Mouse (Mus musculus): ENCODE results near the gene Gm10197. TPM values are rescaled to one million over a fixed set of nuclear protein-coding genes. Genes with fewer than 3 reads are reported as not detected.
A peak's percentile ranks its signal among the peaks of the same experiment; 100 is the strongest.

Gm10197 gene
- polyA plus RNA-seq, 1 experiment from 2014 or later = 2.1 TPM

GRCm38 (mm10) chr19:53359160-53360033, 12.2 kb downstream of the Gm10197 start:
- H3K4me3 ChIP-seq (ENCODE audit: low read depth, low read length) = no peak overlapping the region
- H3K4me1 ChIP-seq (ENCODE audit: control insufficient read depth, insufficient read depth, low read length) = peaks cover 2% of the 10 kb centered on the region; the same call in 1 of the 2 replicates
- H3K4me2 ChIP-seq = no peak overlapping the region
- no peak overlapping the region for H3K27ac ChIP-seq (ENCODE audit: low read depth, low read length)
- no peak overlapping the region for H3K9ac ChIP-seq (ENCODE audit: low read depth, low read length)
- H3K27me3 ChIP-seq (ENCODE audit: control insufficient read depth, insufficient read depth, low read length) = no peaks in the 10 kb centered on the region
- no peaks in the 10 kb centered on the region for H3K36me3 ChIP-seq (ENCODE audit: control insufficient read depth, insufficient read depth, low read length)
- 74% methylated on average over 22 of the region's 22 CpGs for WGBS (ENCODE audit: insufficient replicate concordance)
- ATAC-seq (replicated peaks; ENCODE audit: insufficient number of reproducible peaks, low FRiP score, low TSS enrichment) = no peak
- no peaks in the 10 kb centered on the region for H3K9me3 ChIP-seq (replicated peaks; ENCODE audit: control insufficient read depth, low read length)

- Histone ChIP-seq H3K4me2 (no peak overlapping the region), H3K9ac (ENCODE audit: low read depth, low read length) (no peak overlapping the region), H3K36me3 (ENCODE audit: control insufficient read depth, insufficient read depth, low read length) (no peaks in the 10 kb centered on the region), H3K4me3 (ENCODE audit: low read depth, low read length) (no peak overlapping the region), H3K4me1 (ENCODE audit: control insufficient read depth, insufficient read depth, low read length) (no peaks in the 10 kb centered on the region; the same call in 1 of the 2 replicates), H3K27me3 (ENCODE audit: control insufficient read depth, insufficient read depth, low read length) (no peaks in the 10 kb centered on the region), H3K9me3 (replicated peaks; ENCODE audit: control insufficient read depth, low read length) (no peaks in the 10 kb centered on the region), H3K27ac (ENCODE audit: low read depth, low read length) (no peak overlapping the region)
- WGBS (ENCODE audit: insufficient replicate concordance) = 89% methylated on average over 16 of the region's 16 CpGs
- no peak for ATAC-seq (replicated peaks; ENCODE audit: insufficient number of reproducible peaks, low FRiP score, low TSS enrichment)
These were observed 16.5 kb downstream of the Gm10197 start for GRCm38 (mm10) chr19:53355065-53355464.

- 73% methylated on average over 7 of the region's 7 CpGs for WGBS (ENCODE audit: insufficient replicate concordance)
- H3K4me3 ChIP-seq (ENCODE audit: low read depth, low read length) = no peak overlapping the region
- H3K27ac ChIP-seq (ENCODE audit: low read depth, low read length) = no peak overlapping the region
- ATAC-seq (replicated peaks; ENCODE audit: insufficient number of reproducible peaks, low FRiP score, low TSS enrichment) = no peak
- H3K36me3 ChIP-seq (ENCODE audit: control insufficient read depth, insufficient read depth, low read length) = no peaks in the 10 kb centered on the region
- H3K4me1 ChIP-seq (ENCODE audit: control insufficient read depth, insufficient read depth, low read length) = no peaks in the 10 kb centered on the region
- H3K9me3 ChIP-seq (replicated peaks; ENCODE audit: control insufficient read depth, low read length) = no peaks in the 10 kb centered on the region
- no peak overlapping the region for H3K4me2 ChIP-seq
- no peak overlapping the region for H3K9ac ChIP-seq (ENCODE audit: low read depth, low read length)
- no peaks in the 10 kb centered on the region for H3K27me3 ChIP-seq (ENCODE audit: control insufficient read depth, insufficient read depth, low read length)
These were observed 17.1 kb downstream of the Gm10197 start for GRCm38 (mm10) chr19:53354271-53355000.

GRCm38 (mm10) chr19:53353864-53354263, 17.7 kb downstream of the Gm10197 start:
- no peak for ATAC-seq (replicated peaks; ENCODE audit: insufficient number of reproducible peaks, low FRiP score, low TSS enrichment)
- no peak overlapping the region for H3K4me3 ChIP-seq (ENCODE audit: low read depth, low read length)
- H3K36me3 ChIP-seq (ENCODE audit: control insufficient read depth, insufficient read depth, low read length) = no peaks in the 10 kb centered on the region
- H3K27me3 ChIP-seq (ENCODE audit: control insufficient read depth, insufficient read depth, low read length) = no peaks in the 10 kb centered on the region
- 91% methylated on average over 7 of the region's 7 CpGs for WGBS (ENCODE audit: insufficient replicate concordance)
- no peak overlapping the region for H3K4me2 ChIP-seq
- no peaks in the 10 kb centered on the region for H3K4me1 ChIP-seq (ENCODE audit: control insufficient read depth, insufficient read depth, low read length)
- no peak overlapping the region for H3K27ac ChIP-seq (ENCODE audit: low read depth, low read length)
- H3K9me3 ChIP-seq (replicated peaks; ENCODE audit: control insufficient read depth, low read length) = no peaks in the 10 kb centered on the region
- no peak overlapping the region for H3K9ac ChIP-seq (ENCODE audit: low read depth, low read length)

- no peak overlapping the region for H3K4me2 ChIP-seq
- no peak overlapping the region for H3K27ac ChIP-seq (ENCODE audit: low read depth, low read length)
- H3K4me1 ChIP-seq (ENCODE audit: control insufficient read depth, insufficient read depth, low read length) = peaks cover 3% of the 10 kb centered on the region; the same call in 1 of the 2 replicates
- H3K27me3 ChIP-seq (ENCODE audit: control insufficient read depth, insufficient read depth, low read length) = no peaks in the 10 kb centered on the region
- no peaks in the 10 kb centered on the region for H3K9me3 ChIP-seq (replicated peaks; ENCODE audit: control insufficient read depth, low read length)
- H3K9ac ChIP-seq (ENCODE audit: low read depth, low read length) = no peak overlapping the region
- no peak overlapping the region for H3K4me3 ChIP-seq (ENCODE audit: low read depth, low read length)
- H3K36me3 ChIP-seq (ENCODE audit: control insufficient read depth, insufficient read depth, low read length) = no peaks in the 10 kb centered on the region
- WGBS (ENCODE audit: insufficient replicate concordance) = 87% methylated on average over 14 of the region's 14 CpGs
- ATAC-seq (replicated peaks; ENCODE audit: insufficient number of reproducible peaks, low FRiP score, low TSS enrichment) = no peak
These were observed 25.8 kb downstream of the Gm10197 start for GRCm38 (mm10) chr19:53345766-53346165.

GRCm38 (mm10) chr19:53344062-53344461, 27.5 kb downstream of the Gm10197 start:
- no peak overlapping the region for H3K9ac ChIP-seq (ENCODE audit: low read depth, low read length)
- no peak for ATAC-seq (replicated peaks; ENCODE audit: insufficient number of reproducible peaks, low FRiP score, low TSS enrichment)
- no peak overlapping the region for H3K27ac ChIP-seq (ENCODE audit: low read depth, low read length)
- WGBS (ENCODE audit: insufficient replicate concordance) = 89% methylated on average over 16 of the region's 16 CpGs
- H3K4me2 ChIP-seq = no peak overlapping the region
- no peaks in the 10 kb centered on the region for H3K27me3 ChIP-seq (ENCODE audit: control insufficient read depth, insufficient read depth, low read length)
- peaks cover 5% of the 10 kb centered on the region; the same call in 1 of the 2 replicates for H3K4me1 ChIP-seq (ENCODE audit: control insufficient read depth, insufficient read depth, low read length)
- no peaks in the 10 kb centered on the region for H3K9me3 ChIP-seq (replicated peaks; ENCODE audit: control insufficient read depth, low read length)
- no peaks in the 10 kb centered on the region for H3K36me3 ChIP-seq (ENCODE audit: control insufficient read depth, insufficient read depth, low read length)
- no peak overlapping the region for H3K4me3 ChIP-seq (ENCODE audit: low read depth, low read length)

- Histone ChIP-seq H3K9me3 (replicated peaks; ENCODE audit: control insufficient read depth, low read length) (no peaks in the 10 kb centered on the region), H3K27ac (ENCODE audit: low read depth, low read length) (no peak overlapping the region), H3K4me3 (ENCODE audit: low read depth, low read length) (no peak overlapping the region), H3K4me1 (ENCODE audit: control insufficient read depth, insufficient read depth, low read length) (peaks cover 5% of the 10 kb centered on the region; the same call in 1 of the 2 replicates), H3K36me3 (ENCODE audit: control insufficient read depth, insufficient read depth, low read length) (no peaks in the 10 kb centered on the region), H3K4me2 (no peak overlapping the region), H3K9ac (ENCODE audit: low read depth, low read length) (no peak overlapping the region), H3K27me3 (ENCODE audit: control insufficient read depth, insufficient read depth, low read length) (no peaks in the 10 kb centered on the region)
- no peak for ATAC-seq (replicated peaks; ENCODE audit: insufficient number of reproducible peaks, low FRiP score, low TSS enrichment)
- 87% methylated on average over 13 of the region's 13 CpGs for WGBS (ENCODE audit: insufficient replicate concordance)
These were observed 28.2 kb downstream of the Gm10197 start for GRCm38 (mm10) chr19:53343174-53343881.

GRCm38 (mm10) chr19:53340423-53340822, 31.1 kb downstream of the Gm10197 start:
- H3K9me3 ChIP-seq (replicated peaks; ENCODE audit: control insufficient read depth, low read length) = no peaks in the 10 kb centered on the region
- H3K9ac ChIP-seq (ENCODE audit: low read depth, low read length) = no peak overlapping the region
- 17% methylated on average over 6 of the region's 6 CpGs for WGBS (ENCODE audit: insufficient replicate concordance)
- H3K27me3 ChIP-seq (ENCODE audit: control insufficient read depth, insufficient read depth, low read length) = no peaks in the 10 kb centered on the region
- no peak overlapping the region for H3K4me3 ChIP-seq (ENCODE audit: low read depth, low read length)
- H3K4me2 ChIP-seq = 0 out of 2 replicates have a peak overlapping the region, but pooled peaks have one; percentile 0
- H3K36me3 ChIP-seq (ENCODE audit: control insufficient read depth, insufficient read depth, low read length) = peaks cover 4% of the 10 kb centered on the region
- peaks cover 3% of the 10 kb centered on the region; the same call in 1 of the 2 replicates for H3K4me1 ChIP-seq (ENCODE audit: control insufficient read depth, insufficient read depth, low read length)
- no peak overlapping the region for H3K27ac ChIP-seq (ENCODE audit: low read depth, low read length)
- no peak for ATAC-seq (replicated peaks; ENCODE audit: insufficient number of reproducible peaks, low FRiP score, low TSS enrichment)
